Mouse (Mus musculus) frontal cortex, adult 2 months (tissue): Measurements from ENCODE around the gene Cdca3. TPM values are rescaled to one million over a fixed set of nuclear protein-coding genes. Genes with fewer than 3 reads are reported as not detected.
"Not testable (repeated sequence)": the region's sequence is repeated elsewhere in the genome, so short reads cannot be mapped to it uniquely, and the experiment has no call there.

Experiments
- DNase-seq, 2 experiments: peaks; one replicate each; pipeline ENCODE4 v3.0.0; 2022; ENCODE audit warnings: low spot score in 1 of 2; ENCODE audit errors: extremely low spot score in 1 of 2
- polyA plus RNA-seq: library from polyadenylated mRNA; depleted of rRNA; stranded (reverse); fragments of >200 nt; gene quantifications from 2 replicates; pipeline ENCODE4 v1.2.3, GENCODE M21; 2012

The Cdca3 gene
- polyA plus RNA-seq, 1 experiment: 2.2 TPM

- DNase-seq: peak; percentile 95 to 96
These were observed 703 bp downstream of the Cdca3 start for GRCm38 (mm10) chr6:124829799-124830700.

DNA sequence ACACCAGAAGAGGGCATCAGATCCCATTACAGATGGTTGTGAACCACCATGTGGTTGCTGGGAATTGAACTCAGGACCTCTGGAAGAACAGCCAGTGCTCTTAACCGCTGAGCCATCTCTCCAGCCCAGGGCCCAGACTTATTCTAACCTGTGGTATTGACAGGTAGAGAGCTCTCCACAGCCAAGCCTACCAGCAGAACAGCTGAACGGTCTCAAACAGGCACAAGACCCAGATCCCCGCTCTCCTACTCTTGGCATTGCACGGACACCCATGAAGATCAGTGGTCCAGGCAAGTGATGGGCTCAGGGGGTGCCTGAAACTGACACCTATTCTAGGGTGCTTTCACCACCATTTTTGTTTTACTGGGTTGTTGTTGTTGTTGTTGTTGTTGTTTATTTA is 1.9 kb downstream of the Cdca3 start:
- not testable (repeated sequence) for DNase-seq

DNA sequence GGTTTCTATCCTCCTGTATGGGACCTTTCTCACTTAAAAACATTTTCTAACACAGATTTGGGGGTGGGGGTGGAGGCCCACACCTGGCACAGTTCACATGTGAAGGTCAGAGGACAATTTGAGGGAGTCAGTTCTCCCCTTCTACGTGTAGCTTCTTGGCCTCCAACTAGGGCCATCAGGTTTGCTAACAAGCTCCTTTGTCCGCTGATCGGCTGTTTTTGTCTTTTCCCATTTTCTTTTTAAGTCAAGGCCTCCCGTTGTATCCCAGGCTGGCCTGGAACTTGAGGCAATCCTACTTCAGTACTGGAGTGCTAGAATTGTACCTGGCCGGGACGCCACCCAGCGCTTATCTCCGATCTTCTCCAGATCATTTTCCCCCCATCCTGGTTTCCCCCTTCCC is 2.3 kb downstream of the Cdca3 start:
- no peak for DNase-seq

- DNase-seq: no peak
These were observed 5.2 kb downstream of the Cdca3 start for GRCm38 (mm10) chr6:124834512-124835081.

- DNase-seq: no peak
These were observed 6.2 kb downstream of the Cdca3 start for GRCm38 (mm10) chr6:124835531-124835930.

GRCm38 (mm10) chr6:124836411-124836810 is 7.1 kb downstream of the Cdca3 start:
- DNase-seq: no peak

DNA sequence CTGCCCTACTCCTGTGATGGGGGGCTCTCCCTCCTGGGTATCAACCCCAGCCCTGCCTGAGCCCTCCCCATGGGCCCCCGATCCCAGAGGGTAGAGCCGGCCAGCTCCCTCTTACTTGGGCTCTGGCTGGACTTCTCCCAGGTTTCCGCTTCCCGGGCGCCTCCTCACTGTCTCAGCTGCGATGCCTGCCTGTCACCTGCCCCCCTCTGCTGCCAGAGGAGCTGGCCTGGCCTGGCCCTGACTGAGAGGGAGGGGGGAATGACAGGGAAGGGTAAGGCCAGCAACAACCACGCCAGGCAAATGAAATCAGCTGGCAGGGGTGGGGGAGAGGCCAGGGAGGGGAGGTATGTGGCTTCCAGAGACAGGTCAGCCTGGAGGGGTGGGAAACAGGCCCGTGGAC is 10.5 kb downstream of the Cdca3 start:
- DNase-seq: no peak

DNA sequence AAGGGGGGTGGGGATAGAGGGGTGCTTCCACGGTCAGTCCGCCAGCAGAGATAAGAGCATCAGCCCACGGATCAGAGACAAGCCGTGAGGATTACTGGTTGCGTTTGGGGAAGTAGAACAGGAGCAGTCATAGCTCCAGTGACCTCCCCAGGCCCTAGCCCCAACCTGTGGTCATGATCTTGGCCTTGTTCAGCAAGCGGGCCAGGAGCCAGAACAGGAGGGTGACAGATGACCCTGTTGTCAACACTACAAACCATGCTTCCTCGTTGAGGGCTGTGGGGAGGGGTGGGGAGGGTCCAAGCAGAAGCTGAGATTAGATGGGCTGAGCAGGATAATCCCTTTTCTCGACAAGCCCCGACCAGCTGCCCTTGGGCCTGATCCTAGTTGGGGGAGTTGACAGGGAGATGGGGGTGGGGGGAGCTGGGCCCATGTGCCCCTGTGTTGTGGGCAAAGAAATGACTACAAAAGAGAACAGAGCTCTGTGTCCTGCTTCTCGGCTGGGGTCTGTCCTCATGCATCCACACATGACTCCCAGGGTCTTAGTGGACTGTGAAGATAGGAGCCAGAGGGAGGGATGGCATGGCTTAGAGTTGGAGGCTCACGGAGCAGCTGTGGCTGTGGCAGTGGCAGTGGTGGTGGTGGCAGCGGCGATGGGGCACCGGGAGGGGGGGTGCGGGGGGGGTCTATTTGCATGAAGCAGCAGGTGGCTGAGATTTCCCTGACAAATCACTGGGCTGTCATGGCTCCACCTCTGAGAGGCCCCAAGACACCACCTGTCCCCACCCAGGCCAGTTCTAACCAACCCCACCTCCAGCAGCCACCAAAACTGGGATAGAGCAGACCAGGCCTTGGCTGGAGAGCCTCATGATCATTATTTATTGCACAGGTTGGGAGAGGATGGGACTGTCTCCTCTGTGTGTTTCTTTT is 11.2 kb downstream of the Cdca3 start, which contains the start of gene Gnb3:
Gene Gnb3 (minus strand): TSS at position 35 of the 927 bp plus-strand sequence.
- DNase-seq: no peak

DNA sequence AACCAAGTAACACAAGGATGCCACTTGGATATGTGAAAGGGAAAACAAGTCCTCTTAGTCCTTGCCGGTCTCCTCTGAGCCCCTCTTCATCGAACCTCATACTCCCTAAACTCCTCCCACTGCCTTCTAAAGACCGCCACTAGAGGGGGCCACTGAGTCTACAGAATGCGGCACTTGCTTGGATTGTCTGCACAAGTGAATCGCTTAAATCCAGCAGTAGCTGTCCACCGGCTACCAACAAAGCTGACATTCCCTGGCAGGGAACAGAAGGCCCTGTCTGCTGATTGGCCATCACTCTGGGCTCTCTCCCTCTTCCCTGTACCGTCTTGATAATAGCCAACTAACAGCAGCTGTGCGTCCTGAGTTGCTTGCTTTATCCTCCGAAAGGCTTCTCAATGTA is 18.0 kb downstream of the Cdca3 start:
- DNase-seq: peak; percentile 87 to 98

DNA sequence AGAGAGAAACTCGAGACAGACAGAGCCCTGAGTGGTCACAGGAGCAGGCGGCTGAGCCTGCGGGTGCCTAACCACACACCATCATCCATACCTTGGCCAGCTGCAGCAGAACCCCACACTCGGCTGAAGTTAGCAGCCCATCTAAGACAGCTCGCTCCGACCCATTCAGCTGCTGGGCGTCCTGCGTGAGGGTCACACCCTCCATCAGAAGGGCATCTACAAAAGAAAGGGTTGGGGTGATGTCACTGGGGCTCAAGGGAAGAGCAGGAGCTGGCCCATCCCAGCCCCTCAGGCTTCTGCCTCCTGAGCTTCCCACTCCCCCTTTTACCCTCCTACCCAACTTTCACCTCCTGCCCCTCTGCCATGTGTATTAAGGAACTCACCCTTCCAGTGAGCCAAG is 21.2 kb downstream of the Cdca3 start:
- no peak for DNase-seq

GRCm38 (mm10) chr6:124854647-124855046 is 25.3 kb downstream of the Cdca3 start:
- no peak for DNase-seq

DNA sequence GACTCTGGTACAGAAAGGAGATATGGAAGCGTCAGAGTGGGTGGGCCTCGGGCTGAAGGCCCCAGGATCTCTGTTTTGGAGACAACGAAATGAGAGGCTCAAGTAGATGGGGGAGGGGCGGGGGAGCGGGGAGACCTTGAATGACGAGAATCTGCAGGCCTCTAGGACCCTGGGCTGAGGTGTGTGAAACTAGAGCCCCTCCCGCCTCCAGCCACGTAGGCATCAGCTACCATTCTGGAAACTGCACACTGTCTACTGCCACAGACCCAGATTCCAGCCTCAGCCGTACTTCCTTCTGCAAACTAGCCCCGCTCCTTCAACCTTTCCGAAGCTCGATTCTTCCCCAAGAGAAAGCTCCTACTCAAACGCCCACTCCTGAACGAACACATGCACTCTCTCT is 27.0 kb downstream of the Cdca3 start:
- DNase-seq: peak in 1 of 2 experiments; percentile 52

GRCm38 (mm10) chr6:124856916-124857839 is 27.8 kb downstream of the Cdca3 start, which contains the start of gene P3h3:
TSS of gene P3h3 (minus strand) at chr6:124857752.
- DNase-seq: peak; percentile 75 to 87

DNA sequence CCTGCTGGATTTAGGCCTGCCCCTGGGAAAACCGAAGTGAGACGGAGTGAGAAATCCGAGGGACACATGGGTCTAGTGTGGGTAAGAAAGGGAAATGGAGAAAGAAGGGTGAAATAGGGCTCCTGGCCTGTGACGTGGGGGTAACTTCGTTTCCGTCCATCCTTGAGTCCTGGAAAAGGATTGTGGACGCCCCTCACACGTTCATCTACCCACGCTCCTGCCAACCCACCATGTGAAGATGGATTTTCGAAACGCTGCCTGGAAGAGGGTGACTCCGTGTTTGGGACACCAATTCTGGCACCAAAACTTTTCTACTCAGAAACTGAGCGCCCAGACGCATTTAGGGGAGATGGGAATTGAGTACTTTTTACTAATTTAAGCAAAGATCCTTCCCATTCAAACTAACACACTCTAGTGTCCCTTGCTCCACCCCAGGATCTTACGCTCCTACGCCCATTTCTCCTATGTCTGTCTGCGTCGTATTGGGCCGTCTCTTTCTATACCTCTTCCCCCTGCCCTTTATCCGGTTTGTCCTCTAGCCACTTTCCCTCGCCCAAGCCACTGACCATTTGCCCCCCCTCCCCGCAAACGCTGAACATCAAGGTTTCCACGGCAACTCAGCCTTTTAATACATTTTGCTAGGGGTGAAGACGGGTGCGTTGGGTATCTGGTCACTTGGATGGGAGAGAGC is 28.6 kb downstream of the Cdca3 start:
- DNase-seq: peak in 1 of 2 experiments; percentile 60

DNA sequence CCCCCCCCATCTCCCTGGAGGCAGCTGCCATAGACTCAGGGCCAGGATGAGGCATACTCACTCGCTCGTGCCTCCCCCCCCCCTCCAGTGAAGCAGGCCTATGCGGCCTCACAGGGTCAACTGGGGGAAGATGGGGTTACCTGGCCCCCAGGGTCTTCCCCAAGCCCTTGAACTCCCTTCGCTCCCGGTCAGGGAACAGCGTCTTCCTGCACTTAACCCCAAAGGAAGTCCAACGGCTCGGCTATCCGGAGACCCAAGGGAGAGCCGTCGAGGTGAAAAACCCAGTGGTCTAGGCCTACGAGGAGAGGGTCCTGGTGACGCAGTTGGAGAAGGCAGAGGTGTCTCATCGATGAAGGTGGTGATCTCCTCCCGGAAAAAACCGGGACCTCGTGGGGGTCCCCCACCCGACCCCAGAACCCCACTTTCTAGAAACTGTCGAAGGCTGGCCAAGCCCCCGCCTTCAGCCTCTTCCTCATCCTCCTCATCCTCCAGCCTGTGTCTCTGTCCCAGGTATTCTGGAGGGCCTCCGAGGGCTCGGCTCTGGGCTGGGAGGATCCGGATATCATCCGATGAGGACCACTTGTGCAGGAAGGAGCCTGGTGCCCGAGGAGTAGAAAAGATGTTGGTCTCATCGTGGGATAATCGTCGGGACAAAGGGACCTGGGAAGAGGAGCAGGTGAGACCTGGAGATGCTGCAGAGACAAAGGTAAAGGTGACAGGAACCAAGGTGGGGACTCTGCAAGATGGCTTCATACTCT is 29.4 kb downstream of the Cdca3 start:
- DNase-seq: no peak

DNA sequence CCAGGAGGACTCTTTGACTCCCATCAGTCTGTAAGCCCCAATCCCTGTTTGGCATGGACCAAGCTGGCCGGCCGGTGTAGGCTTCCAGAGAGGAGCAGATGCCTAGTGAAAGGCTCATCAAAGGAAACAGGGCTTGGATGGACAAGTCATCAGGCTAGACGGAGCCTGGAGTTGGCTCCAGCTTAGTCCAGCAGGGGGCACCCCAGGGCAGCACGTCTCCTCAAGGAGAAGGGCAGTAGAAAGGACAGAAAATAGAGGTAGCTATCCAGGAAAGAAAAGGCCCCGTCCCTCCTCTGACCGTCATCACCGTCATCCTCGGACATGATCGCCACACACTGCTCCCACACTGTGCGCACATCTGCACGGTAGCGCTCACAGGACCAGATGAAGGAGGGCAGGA is 30.4 kb downstream of the Cdca3 start:
- peak; percentile 79 to 94 for DNase-seq

DNA sequence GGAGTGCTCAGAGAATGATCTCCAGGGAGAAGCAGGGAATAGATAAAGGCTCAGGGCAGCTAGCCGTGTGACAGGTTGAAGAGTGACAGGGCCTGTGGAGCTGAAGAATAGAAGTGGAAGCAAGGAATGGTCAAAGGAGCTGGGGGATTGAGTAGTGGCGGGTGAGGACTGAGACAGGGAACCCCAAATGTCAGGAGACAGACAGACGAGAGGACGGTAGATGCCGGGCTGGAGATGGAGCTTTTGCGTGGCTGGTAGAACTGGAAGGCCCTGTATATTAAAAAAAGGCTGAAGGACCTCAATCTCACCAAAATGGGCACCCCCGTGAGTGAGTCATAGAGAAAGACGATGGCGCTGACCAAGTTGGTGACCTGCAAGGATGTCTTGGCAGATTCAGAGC is 31.2 kb downstream of the Cdca3 start:
- no peak for DNase-seq

DNA sequence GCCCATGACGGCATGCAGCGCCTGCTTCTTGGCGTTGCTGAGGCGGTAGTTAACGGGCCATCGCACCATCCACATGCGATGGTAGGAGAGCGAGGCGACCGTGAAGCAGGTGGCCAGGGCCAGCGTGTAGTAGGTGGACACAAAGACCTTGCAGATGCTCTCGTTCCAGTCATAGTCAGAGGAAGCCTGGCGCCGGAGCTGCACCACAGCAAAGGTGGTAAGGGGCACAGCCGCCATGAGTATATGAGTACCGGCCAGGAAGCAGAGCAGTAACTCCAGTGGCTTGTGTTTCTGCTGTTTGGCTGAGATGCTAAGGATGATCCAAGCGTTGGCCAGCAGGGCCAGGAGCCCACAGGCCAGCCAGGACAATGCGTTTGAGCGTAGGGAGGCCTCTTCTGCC is 31.9 kb downstream of the Cdca3 start:
- no peak for DNase-seq
